Mouse (Mus musculus) urinary bladder, postnatal 0 days (tissue): ENCODE results near the gene 1700012B09Rik. TPM values are rescaled to one million over a fixed set of nuclear protein-coding genes. Genes with fewer than 3 reads are reported as not detected.

Experiments
- polyA plus RNA-seq: library from polyadenylated mRNA; unstranded; fragments of >200 nt; fragmentation: Nextera tagmentation; extraction: Ambion mirVana; gene quantifications from 2 replicates; pipeline ENCODE4 v1.2.1, GENCODE M21; 2015

Gene 1700012B09Rik
- not detected in 2 replicates for polyA plus RNA-seq

GRCm38 (mm10) chr9:14770803-14771471 lies at the start of gene 1700012B09Rik:
Gene 1700012B09Rik (minus strand): TSS chr9:14771030.

GRCm38 (mm10) chr9:14784039-14785002 lies 13.5 kb upstream of the 1700012B09Rik start, which contains the start of the genes Mre11a and Ankrd49:
Gene Mre11a (plus strand): TSS chr9:14784654.
Gene Ankrd49 (minus strand): TSS chr9:14784856.

GRCm38 (mm10) chr9:14752001-14752522 lies 18.8 kb downstream of the 1700012B09Rik start, which contains the start of gene Fut4:
Gene Fut4 (minus strand): TSS chr9:14752393.

GRCm38 (mm10) chr9:14740151-14740924 lies 30.5 kb downstream of the 1700012B09Rik start, which contains the start of gene Piwil4:
Gene Piwil4 (minus strand): TSS chr9:14740733.

Other genes starting within 250 kb of the 1700012B09Rik start
- 10.7 and 13.1 TPM in 2 replicates for gene Amotl1, start 126.0 kb downstream of the 1700012B09Rik start, polyA plus RNA-seq
- gene Piwil4, start 30.3 kb downstream of the 1700012B09Rik start, polyA plus RNA-seq: 0.24 and 0.34 TPM in 2 replicates
- gene Fut4, start 18.6 kb downstream of the 1700012B09Rik start, polyA plus RNA-seq: 2.5 and 2.7 TPM in 2 replicates
- 12.7 and 13.8 TPM in 2 replicates for gene Mre11a, start 13.6 kb upstream of the 1700012B09Rik start, polyA plus RNA-seq
- 23.4 and 30.1 TPM in 2 replicates for gene Ankrd49, start 13.8 kb upstream of the 1700012B09Rik start, polyA plus RNA-seq
- gene Gpr83, start 89.2 kb upstream of the 1700012B09Rik start, polyA plus RNA-seq: 0.07 TPM in 1 of 2 replicates, not detected in the other
- not detected in 2 replicates for gene Izumo1r, start 132.9 kb upstream of the 1700012B09Rik start, polyA plus RNA-seq